Mouse (Mus musculus): ENCODE data around the gene Myocos.

Gene Myocos

DNA sequence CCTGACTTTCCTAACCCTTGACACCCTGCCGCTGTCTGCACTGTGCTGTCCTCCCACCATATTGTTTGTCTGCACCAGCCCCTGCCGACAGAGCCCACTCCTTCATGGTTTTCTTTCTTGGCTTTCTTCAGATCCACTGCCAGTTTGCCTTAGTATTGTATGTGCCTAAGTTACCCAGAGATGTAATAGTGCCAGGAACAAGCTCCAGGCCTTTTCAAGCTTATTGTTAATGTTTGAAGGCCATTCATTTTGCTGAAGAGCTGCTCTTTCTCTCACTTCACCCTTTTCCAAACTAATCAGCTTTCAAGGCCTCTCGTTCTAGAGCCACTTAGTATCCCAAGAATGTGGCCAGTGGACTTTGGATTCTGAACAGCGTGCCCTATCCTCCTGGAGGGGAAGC lies 46.8 kb downstream of the Myocos start:
- no peak for DNase-seq

DNA sequence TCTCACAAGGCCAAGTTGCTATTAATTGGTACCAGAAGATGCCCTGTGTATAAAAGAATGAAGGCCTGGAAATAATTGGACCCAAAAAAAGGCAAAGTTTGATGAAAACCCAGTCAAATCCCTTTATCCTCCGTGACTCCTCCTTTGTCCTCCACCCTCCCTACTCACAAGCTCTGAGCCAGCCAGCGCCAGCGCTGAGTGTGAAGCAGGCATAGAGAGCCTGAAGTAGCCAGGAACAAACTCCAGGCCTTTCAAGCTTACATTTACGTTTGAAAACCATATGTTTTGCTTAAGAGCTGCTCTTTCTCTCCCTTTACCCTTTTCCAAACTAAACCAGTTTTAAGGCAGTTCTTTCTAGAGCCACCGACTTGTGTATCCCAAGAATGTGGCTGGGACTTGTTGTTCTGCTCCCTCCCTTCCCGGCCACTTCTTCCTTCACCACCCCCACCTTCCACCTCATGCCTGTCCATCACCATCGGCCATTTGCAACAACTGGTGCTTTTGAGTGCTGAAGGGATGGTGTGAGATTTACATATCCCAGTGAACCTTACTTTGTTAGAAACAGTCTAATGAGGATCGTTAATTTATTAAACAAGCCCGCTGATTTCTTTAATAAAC lies 48.3 kb downstream of the Myocos start:
- DNase-seq, result no peak

- no peak for DNase-seq
Observed at GRCm38 (mm10) chr1:162608127-162608526, 49.9 kb downstream of the Myocos start.

DNA sequence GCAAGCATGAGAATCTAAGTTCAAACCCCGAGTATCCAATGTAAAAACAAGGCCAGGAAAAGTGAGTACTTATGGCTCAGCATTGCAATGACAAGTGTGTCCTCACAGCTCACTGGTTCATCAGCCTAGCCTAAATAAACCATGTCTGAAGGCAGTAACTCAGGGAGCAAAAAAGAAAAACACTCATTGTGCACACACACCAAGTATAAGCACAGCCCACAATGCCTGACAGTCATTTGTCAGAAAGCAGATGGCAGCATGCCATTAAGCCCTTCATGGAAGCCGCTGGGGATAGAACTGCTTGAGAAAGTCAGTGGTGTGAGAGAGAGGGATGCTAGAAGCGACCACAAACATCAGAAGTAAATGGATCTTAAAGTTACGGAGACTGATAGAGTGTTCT lies 56.7 kb downstream of the Myocos start:
- no peak for DNase-seq

- no peak for DNase-seq
Observed at GRCm38 (mm10) chr1:162599617-162600016, 58.4 kb downstream of the Myocos start.

GRCm38 (mm10) chr1:162597379-162598102 lies 60.5 kb downstream of the Myocos start:
- no peak for DNase-seq
